Mouse (Mus musculus) mature B cell (primary cell): Measurements from ENCODE around the gene Osgep.
"Not testable (repeated sequence)": the region's sequence is repeated elsewhere in the genome, so short reads cannot be mapped to it uniquely, and the experiment has no call there.

Source experiments
- in situ Hi-C: fragments of 300-500 bp; cut with MboI; formaldehyde crosslinking; loops from 2 replicates; pipeline ENCODE4 v1.14.3; 2019

Gene Osgep

GRCm38 (mm10) chr14:50891621-50892020, 33.1 kb downstream of the Osgep start:
- in situ Hi-C loops = no loop called here

- in situ Hi-C loops = no loop called here
Measured at GRCm38 (mm10) chr14:50876236-50876950, 48.3 kb downstream of the Osgep start.

GRCm38 (mm10) chr14:50875591-50876230, 49.0 kb downstream of the Osgep start:
- in situ Hi-C loops = no loop called here

- in situ Hi-C loops = no loop called here
Measured at GRCm38 (mm10) chr14:50875175-50875574, 49.5 kb downstream of the Osgep start.

GRCm38 (mm10) chr14:50871284-50871683, 53.4 kb downstream of the Osgep start:
- in situ Hi-C loops = no loop called here

- in situ Hi-C loops = no loop called here
Measured at GRCm38 (mm10) chr14:50870805-50871143, 53.9 kb downstream of the Osgep start.

GRCm38 (mm10) chr14:50869889-50870804, 54.5 kb downstream of the Osgep start, which contains the start of gene Tep1:
Gene Tep1 (minus strand): TSS chr14:50870560.
- in situ Hi-C loops = no loop called here

- in situ Hi-C loops = no loop called here
Measured at GRCm38 (mm10) chr14:50868656-50869055, 56.0 kb downstream of the Osgep start.

- in situ Hi-C loops = no loop called here
Measured at GRCm38 (mm10) chr14:50868211-50868610, 56.5 kb downstream of the Osgep start.

GRCm38 (mm10) chr14:50866966-50867365, 57.7 kb downstream of the Osgep start:
- in situ Hi-C loops = no loop called here

- in situ Hi-C loops = not testable (repeated sequence)
Measured at GRCm38 (mm10) chr14:50865005-50865404, 59.7 kb downstream of the Osgep start.

- in situ Hi-C loops = no loop called here
Measured at GRCm38 (mm10) chr14:50862641-50863040, 62.1 kb downstream of the Osgep start.
